Mouse (Mus musculus) megakaryocyte progenitor cell, adult 5-6 weeks (primary cell): ENCODE measurements around the gene Zfp239. TPM values are rescaled to one million over a fixed set of nuclear protein-coding genes. Genes with fewer than 3 reads are reported as not detected.

ENCODE experiments used
- ATAC-seq: replicated peaks from 2 replicates; pipeline ENCODE4 v1.8.0; 2016; ENCODE audit warnings: mild to moderate bottlenecking, moderate TSS enrichment, inconsistent platforms; ENCODE audit not compliant: poor library complexity
- total RNA-seq, 2 experiments: library from RNA; stranded (forward) in 1 of 2; stranded (reverse) in 1 of 2; fragments of 157-497, 149-512 nt in 1 of 2; fragments of 200-1000 nt in 1 of 2; gene quantifications; 2 replicates each; pipeline versions ENCODE4 v1.2.3 to v1.2.4; 2015 to 2017

Gene Zfp239
- total RNA-seq, 2 experiments from 2014 or later = 2.0 to 4.7 TPM

- ATAC-seq = peak; percentile 53
Measured at GRCm38 (mm10) chr6:117878700-117879407, 17.0 kb downstream of the Zfp239 start.

- ATAC-seq = peak; percentile 74
Measured at GRCm38 (mm10) chr6:117879408-117880115, 17.7 kb downstream of the Zfp239 start.

- ATAC-seq = no peak
Measured at GRCm38 (mm10) chr6:117880394-117880838, 18.5 kb downstream of the Zfp239 start.

GRCm38 (mm10) chr6:117881229-117881628, 19.3 kb downstream of the Zfp239 start:
- no peak for ATAC-seq

- ATAC-seq = peak; percentile 37
Measured at GRCm38 (mm10) chr6:117881997-117882396, 20.1 kb downstream of the Zfp239 start.

- ATAC-seq = no peak
Measured at GRCm38 (mm10) chr6:117885943-117886342, 24.0 kb downstream of the Zfp239 start.

- ATAC-seq = no peak
Measured at GRCm38 (mm10) chr6:117888032-117888431, 26.1 kb downstream of the Zfp239 start.

- peak; percentile 72 for ATAC-seq
Measured at GRCm38 (mm10) chr6:117888642-117889096, 26.8 kb downstream of the Zfp239 start.

GRCm38 (mm10) chr6:117890257-117890656, 28.4 kb downstream of the Zfp239 start:
- 0 out of 2 replicates have a peak, but pooled peaks have one; percentile 7 for ATAC-seq

- ATAC-seq = peak; percentile 69
Measured at GRCm38 (mm10) chr6:117891369-117892160, 29.7 kb downstream of the Zfp239 start.

- ATAC-seq = no peak
Measured at GRCm38 (mm10) chr6:117892386-117892785, 30.5 kb downstream of the Zfp239 start.

- ATAC-seq = peak; percentile 16; the same call in 1 of the 2 replicates
Measured at GRCm38 (mm10) chr6:117893435-117893834, 31.5 kb downstream of the Zfp239 start.

- ATAC-seq = no peak
Measured at GRCm38 (mm10) chr6:117897800-117898199, 35.9 kb downstream of the Zfp239 start.

GRCm38 (mm10) chr6:117900126-117901080, 38.5 kb downstream of the Zfp239 start, which contains the start of gene Hnrnpf:
Gene Hnrnpf, plus strand, starts transcription at chr6:117900324.
- ATAC-seq = peak; percentile 78

GRCm38 (mm10) chr6:117901510-117902402, 39.9 kb downstream of the Zfp239 start:
- peak; percentile 14; the same call in 1 of the 2 replicates for ATAC-seq

- ATAC-seq = no peak
Measured at GRCm38 (mm10) chr6:117902556-117902955, 40.7 kb downstream of the Zfp239 start.

- ATAC-seq = no peak
Measured at GRCm38 (mm10) chr6:117903836-117904235, 41.9 kb downstream of the Zfp239 start.

GRCm38 (mm10) chr6:117905260-117905930, 43.5 kb downstream of the Zfp239 start:
- no peak for ATAC-seq
